Mouse (Mus musculus): Measurements from ENCODE around the gene Mzf1. TPM values are rescaled to one million over a fixed set of nuclear protein-coding genes. Genes with fewer than 3 reads are reported as not detected.

Gene Mzf1
- polyA plus RNA-seq, 1 experiment from 2014 or later, result 5.1 TPM

GRCm38 (mm10) chr7:13010005-13010908, 44.3 kb downstream of the Mzf1 start, which contains the start of gene Zbtb45:
TSS of gene Zbtb45 (minus strand) at chr7:13010034.
- no peak for ATAC-seq
- Histone ChIP-seq H3K4me2 (peak within 1 kb of the TSS; percentile 74), H3K36me3 (ENCODE audit: poor library complexity, severe bottlenecking) (peaks cover 28% of the 10 kb centered on the region), H3K27me3 (0 out of 2 replicates have a peak, but pooled peaks cover 3% of the 10 kb centered on the region), H3K9me3 (replicated peaks) (no peaks in the 10 kb centered on the region), H3K9ac (peak within 1 kb of the TSS; percentile 84), H3K4me3 (peak within 1 kb of the TSS; percentile 69), H3K27ac (peak within 1 kb of the TSS; percentile 94), H3K4me1 (peaks cover 26% of the 10 kb centered on the region)
- 11% methylated on average over 26 of the region's 26 CpGs for WGBS

GRCm38 (mm10) chr7:13009143-13010004, 45.2 kb downstream of the Mzf1 start:
- Histone ChIP-seq H3K4me2 (peak overlapping the region; percentile 74), H3K4me3 (peak overlapping the region; percentile 69), H3K9ac (peak overlapping the region; percentile 84), H3K36me3 (ENCODE audit: poor library complexity, severe bottlenecking) (peaks cover 34% of the 10 kb centered on the region), H3K27ac (peak overlapping the region; percentile 94), H3K9me3 (replicated peaks) (no peaks in the 10 kb centered on the region), H3K27me3 (0 out of 2 replicates have a peak, but pooled peaks cover 3% of the 10 kb centered on the region), H3K4me1 (peaks cover 26% of the 10 kb centered on the region)
- ATAC-seq, result peak; percentile 93
- WGBS, result under 1% methylated on average over 42 of the region's 42 CpGs

- peaks cover 45% of the 10 kb centered on the region for H3K36me3 ChIP-seq (ENCODE audit: poor library complexity, severe bottlenecking)
- peaks cover 26% of the 10 kb centered on the region for H3K4me1 ChIP-seq
- 0 out of 2 replicates have a peak, but pooled peaks cover 3% of the 10 kb centered on the region for H3K27me3 ChIP-seq
- 37% methylated on average over 57 of the region's 57 CpGs for WGBS
- no peaks in the 10 kb centered on the region for H3K9me3 ChIP-seq (replicated peaks)
- no peak overlapping the region for H3K27ac ChIP-seq
- H3K4me3 ChIP-seq, result peak overlapping the region; percentile 4; the same call in 1 of the 2 replicates
- peak overlapping the region; percentile 84 for H3K9ac ChIP-seq
- H3K4me2 ChIP-seq, result peak overlapping the region; percentile 74
- ATAC-seq, result no peak
These were observed 47.0 kb downstream of the Mzf1 start for GRCm38 (mm10) chr7:13007341-13008092.

GRCm38 (mm10) chr7:13006531-13006930, 48.0 kb downstream of the Mzf1 start:
- WGBS, result 89% methylated on average over 10 of the region's 10 CpGs

GRCm38 (mm10) chr7:13006011-13006410, 48.6 kb downstream of the Mzf1 start:
- Histone ChIP-seq H3K4me3 (no peak overlapping the region), H3K4me2 (no peak overlapping the region), H3K27ac (no peak overlapping the region), H3K9ac (0 out of 2 replicates have a peak overlapping the region, but pooled peaks have one; percentile 22), H3K27me3 (0 out of 2 replicates have a peak, but pooled peaks cover 3% of the 10 kb centered on the region), H3K9me3 (replicated peaks) (no peaks in the 10 kb centered on the region), H3K36me3 (ENCODE audit: poor library complexity, severe bottlenecking) (peaks cover 45% of the 10 kb centered on the region), H3K4me1 (peaks cover 26% of the 10 kb centered on the region)
- WGBS, result 84% methylated on average over 17 of the region's 17 CpGs
- ATAC-seq, result no peak

More at GRCm38 (mm10) chr7:13006531-13006930, 48.0 kb downstream of the Mzf1 start:
- Histone ChIP-seq H3K9ac (no peak overlapping the region), H3K4me2 (no peak overlapping the region), H3K27me3 (0 out of 2 replicates have a peak, but pooled peaks cover 3% of the 10 kb centered on the region), H3K4me1 (peaks cover 26% of the 10 kb centered on the region), H3K27ac (no peak overlapping the region), H3K36me3 (ENCODE audit: poor library complexity, severe bottlenecking) (peaks cover 45% of the 10 kb centered on the region), H3K9me3 (replicated peaks) (no peaks in the 10 kb centered on the region), H3K4me3 (no peak overlapping the region)
- ATAC-seq, result no peak

GRCm38 (mm10) chr7:13003380-13003779, 51.2 kb downstream of the Mzf1 start:
- H3K4me2 ChIP-seq, result no peak overlapping the region
- ATAC-seq, result no peak
- no peak overlapping the region for H3K9ac ChIP-seq
- no peak overlapping the region for H3K27ac ChIP-seq
- 0 out of 2 replicates have a peak, but pooled peaks cover 3% of the 10 kb centered on the region for H3K27me3 ChIP-seq
- 77% methylated on average over 5 of the region's 5 CpGs for WGBS
- H3K36me3 ChIP-seq (ENCODE audit: poor library complexity, severe bottlenecking), result peaks cover 45% of the 10 kb centered on the region
- no peaks in the 10 kb centered on the region for H3K9me3 ChIP-seq (replicated peaks)
- no peak overlapping the region for H3K4me3 ChIP-seq
- peaks cover 14% of the 10 kb centered on the region for H3K4me1 ChIP-seq

GRCm38 (mm10) chr7:13001584-13001983, 53.0 kb downstream of the Mzf1 start:
- ATAC-seq, result no peak
- 85% methylated on average over 1 of the region's 1 CpGs for WGBS
- Histone ChIP-seq H3K36me3 (ENCODE audit: poor library complexity, severe bottlenecking) (peaks cover 29% of the 10 kb centered on the region), H3K4me1 (no peaks in the 10 kb centered on the region), H3K4me3 (no peak overlapping the region), H3K9ac (no peak overlapping the region), H3K27me3 (no peaks in the 10 kb centered on the region; the same call in 1 of the 2 replicates), H3K4me2 (no peak overlapping the region), H3K27ac (no peak overlapping the region), H3K9me3 (replicated peaks) (no peaks in the 10 kb centered on the region)

GRCm38 (mm10) chr7:12998851-12999250, 55.7 kb downstream of the Mzf1 start, which contains the start of gene Trim28:
TSS of gene Trim28 (plus strand) at chr7:12999114.
- no peak within 1 kb of the TSS for H3K4me3 ChIP-seq
- no peaks in the 10 kb centered on the region; the same call in 1 of the 2 replicates for H3K27me3 ChIP-seq
- H3K4me2 ChIP-seq, result no peak within 1 kb of the TSS
- 87% methylated on average over 3 of the region's 3 CpGs for WGBS
- ATAC-seq, result no peak
- H3K4me1 ChIP-seq, result no peaks in the 10 kb centered on the region
- H3K9me3 ChIP-seq (replicated peaks), result no peaks in the 10 kb centered on the region
- H3K9ac ChIP-seq, result no peak within 1 kb of the TSS
- H3K36me3 ChIP-seq (ENCODE audit: poor library complexity, severe bottlenecking), result peaks cover 7% of the 10 kb centered on the region; the same call in 1 of the 2 replicates
- H3K27ac ChIP-seq, result no peak within 1 kb of the TSS

GRCm38 (mm10) chr7:12998053-12998452, 56.5 kb downstream of the Mzf1 start, which contains the start of gene Slc27a5:
TSS of gene Slc27a5 (minus strand) at chr7:12998192.
- Histone ChIP-seq H3K36me3 (ENCODE audit: poor library complexity, severe bottlenecking) (no peaks in the 10 kb centered on the region), H3K4me1 (no peaks in the 10 kb centered on the region), H3K9ac (no peak within 1 kb of the TSS), H3K4me3 (no peak within 1 kb of the TSS), H3K27me3 (no peaks in the 10 kb centered on the region; the same call in 1 of the 2 replicates), H3K4me2 (no peak within 1 kb of the TSS), H3K9me3 (replicated peaks) (no peaks in the 10 kb centered on the region), H3K27ac (no peak within 1 kb of the TSS)
- 80% methylated on average over 5 of the region's 5 CpGs for WGBS
- ATAC-seq, result no peak

- Histone ChIP-seq H3K36me3 (ENCODE audit: poor library complexity, severe bottlenecking) (no peaks in the 10 kb centered on the region), H3K4me2 (no peak overlapping the region), H3K4me3 (no peak overlapping the region), H3K4me1 (no peaks in the 10 kb centered on the region), H3K27ac (no peak overlapping the region), H3K9me3 (replicated peaks) (no peaks in the 10 kb centered on the region), H3K27me3 (no peaks in the 10 kb centered on the region; the same call in 1 of the 2 replicates), H3K9ac (no peak overlapping the region)
- no peak for ATAC-seq
- 73% methylated on average over 5 of the region's 5 CpGs for WGBS
These were observed 57.3 kb downstream of the Mzf1 start for GRCm38 (mm10) chr7:12997230-12997629.

- H3K4me3 ChIP-seq, result no peak overlapping the region
- H3K4me1 ChIP-seq, result no peaks in the 10 kb centered on the region
- no peak overlapping the region for H3K27ac ChIP-seq
- H3K27me3 ChIP-seq, result no peaks in the 10 kb centered on the region; the same call in 1 of the 2 replicates
- H3K36me3 ChIP-seq (ENCODE audit: poor library complexity, severe bottlenecking), result no peaks in the 10 kb centered on the region
- H3K9ac ChIP-seq, result no peak overlapping the region
- H3K4me2 ChIP-seq, result no peak overlapping the region
- ATAC-seq, result no peak
- H3K9me3 ChIP-seq (replicated peaks), result no peaks in the 10 kb centered on the region
These were observed 58.7 kb downstream of the Mzf1 start for GRCm38 (mm10) chr7:12995862-12996261.

Data from forebrain, embryonic 13.5 days (tissue).